Mouse (Mus musculus): ENCODE measurements around the gene Kif5a.

Kif5a gene

DNA sequence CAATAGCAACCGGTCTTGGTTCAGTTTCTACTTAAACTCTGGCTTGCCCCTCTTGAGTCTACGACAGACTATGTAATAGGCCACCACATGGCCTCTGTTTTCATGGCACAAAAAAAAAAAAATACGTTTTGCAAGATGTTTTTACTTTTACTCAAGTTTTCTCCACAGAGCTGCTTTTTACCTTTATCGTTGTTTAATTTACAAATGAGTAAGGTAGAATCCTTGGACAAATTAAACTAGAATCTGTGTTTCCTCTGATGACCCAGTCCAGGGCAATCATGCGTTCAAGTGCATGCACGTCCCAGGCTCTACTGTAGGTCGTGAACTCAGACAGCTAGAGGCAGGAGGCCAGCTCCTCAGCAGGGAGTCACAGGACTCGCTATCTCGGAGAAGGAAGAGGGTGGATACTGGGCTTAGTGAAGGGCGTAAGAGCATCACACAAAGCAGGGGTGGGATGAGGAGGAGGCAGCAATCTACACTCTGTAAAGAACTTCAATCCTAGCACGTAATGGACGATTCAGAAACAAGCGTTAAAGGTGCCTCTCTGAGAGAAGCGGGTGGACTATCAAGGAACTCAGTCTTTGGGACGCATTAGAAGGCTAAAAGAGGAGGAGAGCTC lies 26.5 kb upstream of the Kif5a start:
- DNase-seq (ENCODE audit: low spot score in 2 of 2): peak; percentile 63 to 78

DNA sequence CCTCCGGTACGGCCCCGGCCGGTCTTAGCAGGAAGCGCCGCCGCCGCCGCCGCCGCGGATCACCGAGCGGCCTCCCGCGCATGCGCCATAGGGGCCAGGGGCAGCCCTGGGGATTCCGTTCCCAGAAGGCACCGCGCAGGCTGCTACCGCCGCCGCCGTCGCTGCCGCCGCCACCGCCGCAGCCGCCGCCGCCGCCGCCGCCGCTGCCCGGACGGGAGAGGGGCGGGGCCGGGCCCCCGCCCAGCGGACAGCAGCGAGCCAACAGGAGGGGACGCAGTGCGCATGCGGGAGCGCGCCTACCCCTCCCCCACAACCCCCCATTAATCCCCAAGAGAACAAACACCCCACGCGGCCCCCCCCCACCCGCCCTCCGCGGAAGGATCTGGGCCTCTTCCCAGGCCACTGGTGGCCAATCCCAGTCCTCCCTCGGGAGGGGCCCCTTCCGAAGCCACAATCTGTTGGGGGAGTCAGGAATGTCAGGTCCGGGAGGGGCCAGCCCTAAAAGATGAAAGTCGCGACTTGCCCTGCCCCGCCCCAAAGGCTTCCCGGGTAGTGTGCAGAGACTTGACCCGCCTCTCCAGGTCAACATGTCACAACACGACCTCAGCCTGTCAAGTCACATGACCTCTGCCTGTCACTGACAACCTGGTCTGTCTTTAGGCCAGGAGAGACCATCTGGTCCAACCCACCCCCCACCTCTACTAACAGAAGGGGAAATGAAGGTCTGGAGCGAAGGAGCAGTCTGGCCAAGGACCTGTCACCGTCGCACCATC lies 25.8 kb upstream of the Kif5a start, which contains the start of gene Mbd6:
Gene Mbd6 (minus strand): TSS at position 219 of the 773 bp plus-strand sequence.
- peak; percentile 93 to 97 for DNase-seq (ENCODE audit: low spot score in 2 of 2)

DNA sequence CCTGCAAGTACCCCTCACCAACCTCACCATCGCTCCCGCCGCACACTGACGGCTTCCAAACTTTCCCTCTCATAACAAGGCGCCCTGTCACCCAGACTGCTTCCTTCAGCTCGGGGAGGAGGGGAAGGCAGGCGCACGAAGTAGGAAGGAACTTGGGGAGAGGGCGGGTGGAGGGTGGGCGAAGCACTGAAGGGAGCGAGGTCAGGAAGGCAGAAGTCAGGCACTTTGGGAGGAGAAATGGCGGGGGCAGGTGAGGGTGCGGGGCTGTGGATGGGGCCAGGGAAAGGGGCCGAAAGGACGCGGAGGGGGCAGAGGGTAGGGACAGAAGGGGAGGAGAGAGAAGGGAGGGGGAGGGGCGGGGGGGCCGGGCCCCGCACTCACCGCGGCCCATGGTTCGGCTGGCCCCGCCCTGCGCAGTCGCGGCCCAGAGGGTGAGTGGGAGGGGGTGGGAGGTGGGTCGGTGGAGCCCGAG lies 25.2 kb upstream of the Kif5a start:
- DNase-seq (ENCODE audit: low spot score in 2 of 2): no peak

DNA sequence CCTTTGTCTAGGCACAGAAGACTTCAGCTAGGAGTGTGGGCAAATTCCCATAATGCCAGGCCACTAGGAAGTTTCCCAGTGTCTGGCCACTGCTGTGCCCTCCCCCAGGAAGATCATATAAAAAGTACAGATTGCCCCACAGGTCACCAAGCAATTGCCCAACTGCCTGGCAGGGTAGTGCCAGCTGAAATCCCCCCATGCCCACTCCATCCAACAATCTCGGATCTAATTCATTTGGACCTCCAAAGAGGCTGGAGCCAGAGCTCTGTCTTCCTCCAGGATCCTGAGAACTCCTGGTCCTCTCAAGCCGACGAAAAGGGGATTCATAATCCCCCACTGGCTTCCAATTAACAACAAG lies 24.8 kb upstream of the Kif5a start:
- DNase-seq (ENCODE audit: low spot score in 2 of 2): peak in 1 of 2 experiments; percentile 63

DNA sequence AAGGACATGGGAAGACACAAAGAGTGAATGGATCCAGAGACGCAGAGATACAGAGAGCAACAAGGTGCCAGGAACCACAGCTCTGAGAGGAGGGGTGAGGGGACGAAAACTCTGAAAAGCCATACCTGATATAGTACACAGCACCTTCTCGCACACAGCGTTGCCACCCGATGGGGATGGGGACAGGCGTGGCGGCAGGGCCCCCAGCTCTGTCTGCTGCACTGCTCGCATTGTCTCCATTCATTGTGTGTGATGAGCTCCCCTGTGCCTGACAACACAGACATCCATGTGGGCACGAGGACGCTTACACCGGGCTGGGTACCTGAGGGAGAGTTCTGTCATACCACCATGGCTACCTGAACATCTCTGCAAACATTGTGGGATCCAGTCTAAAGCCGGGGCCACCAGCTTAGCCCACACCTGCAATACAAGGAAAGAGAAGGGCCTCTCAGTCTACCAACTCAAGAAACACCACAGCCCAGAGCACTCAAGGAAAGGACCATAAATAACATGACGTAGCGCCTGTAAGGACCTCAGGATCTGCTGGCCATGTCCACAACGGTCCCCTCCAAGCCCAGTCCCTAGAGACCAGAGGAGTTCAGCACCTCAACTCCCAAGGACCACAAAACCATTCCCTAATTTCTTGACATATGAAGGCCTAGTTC lies 24.3 kb upstream of the Kif5a start:
- peak in 1 of 2 experiments; percentile 69 for DNase-seq (ENCODE audit: low spot score in 2 of 2)

DNA sequence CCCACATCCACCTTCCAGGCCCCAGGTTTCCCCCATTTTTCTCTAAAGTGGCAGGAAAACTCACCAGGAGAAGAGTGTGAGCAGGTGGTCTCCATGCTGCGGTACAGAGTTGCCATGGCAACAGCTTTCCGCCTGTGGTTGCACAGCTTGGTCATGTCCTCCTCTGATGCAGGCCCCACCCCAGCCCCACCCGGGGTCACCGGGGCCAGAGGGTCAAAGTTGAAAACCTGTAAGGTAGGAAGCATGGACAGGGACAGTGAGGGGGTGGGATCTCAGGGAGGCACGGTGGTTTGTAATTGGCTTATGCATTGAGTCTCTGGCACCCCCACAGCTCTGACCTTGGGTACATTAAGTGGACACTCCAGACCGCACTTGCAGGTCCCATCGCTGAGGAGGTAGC lies 23.6 kb upstream of the Kif5a start:
- no peak for DNase-seq (ENCODE audit: low spot score in 2 of 2)

DNA sequence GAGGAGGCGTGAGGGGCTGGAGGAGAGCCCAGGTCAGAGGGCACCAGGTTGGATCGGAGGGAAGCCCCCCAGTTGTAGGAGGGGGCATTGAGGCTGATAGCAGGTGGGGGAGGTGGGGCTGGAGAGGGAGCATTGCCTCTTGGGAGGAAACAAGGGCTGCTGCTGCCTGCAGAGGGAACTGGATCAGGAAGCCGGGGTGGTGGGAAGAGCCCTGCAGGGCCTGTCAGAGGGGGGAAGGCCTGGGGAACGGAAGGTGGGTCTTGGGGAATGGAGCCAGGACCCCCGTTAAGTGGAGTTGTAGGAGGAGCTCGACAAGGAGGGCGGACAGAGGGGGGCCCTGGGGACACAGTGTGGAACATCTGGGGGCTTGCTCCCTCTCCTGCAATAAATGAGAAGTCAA lies 23.0 kb upstream of the Kif5a start:
- peak in 1 of 2 experiments; percentile 64 for DNase-seq (ENCODE audit: low spot score in 2 of 2)

DNA sequence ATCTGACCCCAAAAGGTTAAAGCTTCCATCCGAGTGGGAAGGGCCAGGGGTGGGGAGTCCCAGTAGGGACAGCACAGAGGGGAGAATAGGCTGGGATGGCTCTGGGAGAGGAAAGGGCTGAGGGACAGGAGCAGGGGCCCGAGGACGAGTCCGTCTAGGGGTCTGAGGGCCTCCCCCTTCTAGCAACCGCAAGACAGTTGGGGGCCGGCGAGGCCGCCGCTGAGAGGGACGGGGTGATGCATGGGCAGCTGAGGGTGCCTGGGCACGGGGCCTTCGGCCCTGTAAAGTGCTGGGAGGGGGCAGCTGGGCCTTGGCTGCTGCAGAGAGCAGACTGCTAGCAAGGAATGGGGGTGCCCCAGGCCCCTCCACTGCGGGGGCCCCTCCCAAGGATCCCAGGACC lies 22.5 kb upstream of the Kif5a start:
- DNase-seq (ENCODE audit: low spot score in 2 of 2): no peak

DNA sequence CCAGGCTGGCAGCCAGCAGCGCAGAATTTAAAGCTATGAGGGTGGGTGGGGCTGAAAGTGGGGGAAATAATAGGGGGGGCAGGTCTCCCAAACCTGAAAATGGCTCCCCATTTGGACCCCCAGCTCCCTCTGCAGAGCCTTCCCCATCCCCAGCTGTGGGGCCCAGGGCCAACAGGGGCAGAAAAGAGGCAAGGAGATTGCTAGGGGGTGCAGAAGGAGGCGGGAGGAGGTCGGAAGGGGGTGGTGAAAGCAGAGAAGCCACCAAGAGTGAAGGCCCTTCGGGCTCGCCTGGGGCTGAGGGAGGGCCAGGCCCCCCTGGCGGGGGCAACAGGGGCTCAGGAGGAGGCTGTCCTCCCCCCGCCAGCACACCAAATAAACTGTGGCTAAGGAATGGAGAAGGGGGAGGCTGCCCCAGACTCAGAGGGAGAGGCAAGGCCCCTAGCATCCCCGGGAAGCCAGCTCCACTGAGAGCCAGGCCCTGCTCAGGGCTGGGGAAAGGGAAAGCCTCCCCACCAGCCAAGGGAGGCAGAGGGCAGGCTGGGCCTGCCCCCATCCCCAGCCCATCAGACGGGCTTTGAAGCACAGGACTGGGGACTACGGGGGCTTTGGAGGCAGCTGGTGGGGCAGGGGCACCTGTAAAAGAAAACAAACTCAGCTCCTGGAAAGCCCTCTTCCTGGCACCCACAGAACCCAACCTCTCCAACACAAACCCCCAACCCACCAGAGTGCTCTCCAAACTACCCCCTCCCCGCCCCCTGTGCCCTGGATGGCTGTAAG lies 21.8 kb upstream of the Kif5a start:
- DNase-seq (ENCODE audit: low spot score in 2 of 2): no peak

DNA sequence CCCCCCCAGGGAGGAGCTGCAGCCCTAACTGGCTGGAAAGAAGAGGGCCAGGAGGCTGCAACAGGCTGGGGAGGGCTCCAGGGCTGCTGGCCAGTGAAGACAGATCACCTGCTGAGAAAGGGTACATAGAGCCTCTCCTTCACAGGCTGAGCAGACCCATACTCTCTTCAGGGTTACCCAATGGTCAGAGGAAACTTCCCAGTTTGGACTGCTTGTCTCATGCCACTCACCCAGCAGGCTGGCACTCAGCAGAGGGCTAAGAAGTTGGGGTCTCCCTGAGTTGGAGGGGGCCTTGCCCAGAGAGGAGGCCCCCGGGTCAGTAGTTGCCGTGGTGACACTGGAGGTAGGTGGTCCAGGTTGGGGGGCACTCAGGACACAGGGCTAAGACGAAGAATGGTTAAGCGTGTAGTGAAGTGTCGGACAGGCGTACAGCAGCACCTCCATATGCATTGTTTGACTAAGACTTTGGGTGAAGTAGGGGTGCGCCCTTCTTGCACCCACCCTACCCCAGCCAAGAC lies 21.0 kb upstream of the Kif5a start:
- no peak for DNase-seq (ENCODE audit: low spot score in 2 of 2)

DNA sequence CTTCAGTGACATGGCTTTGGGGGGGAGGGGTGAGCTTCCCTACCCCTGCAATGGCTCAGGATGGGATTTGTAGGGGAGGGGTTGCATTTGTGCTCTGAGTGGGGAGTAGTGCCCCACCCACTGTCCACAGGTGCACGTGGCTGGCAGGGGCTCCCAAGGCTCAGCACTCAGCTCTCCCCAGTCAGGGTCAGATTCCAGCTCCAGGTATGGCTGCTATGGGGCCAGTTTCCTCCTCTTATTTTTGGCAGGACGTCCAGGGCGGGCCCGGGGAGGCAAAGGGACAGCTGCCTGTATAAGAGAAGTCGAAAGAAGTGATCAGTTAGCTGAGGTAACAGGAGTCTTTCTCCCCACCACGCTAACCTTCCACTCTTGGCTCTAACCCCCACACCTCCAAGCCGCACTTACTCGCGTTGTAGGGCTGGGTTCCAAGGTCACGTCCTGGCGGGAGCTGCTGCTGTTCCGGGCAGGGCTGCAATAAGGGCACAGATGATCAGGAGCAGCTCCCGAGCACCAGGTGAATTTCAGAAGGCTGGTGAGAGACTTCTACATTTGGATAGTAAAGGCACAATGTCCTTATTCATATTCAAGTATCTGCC lies 19.6 kb upstream of the Kif5a start:
- no peak for DNase-seq (ENCODE audit: low spot score in 2 of 2)

DNA sequence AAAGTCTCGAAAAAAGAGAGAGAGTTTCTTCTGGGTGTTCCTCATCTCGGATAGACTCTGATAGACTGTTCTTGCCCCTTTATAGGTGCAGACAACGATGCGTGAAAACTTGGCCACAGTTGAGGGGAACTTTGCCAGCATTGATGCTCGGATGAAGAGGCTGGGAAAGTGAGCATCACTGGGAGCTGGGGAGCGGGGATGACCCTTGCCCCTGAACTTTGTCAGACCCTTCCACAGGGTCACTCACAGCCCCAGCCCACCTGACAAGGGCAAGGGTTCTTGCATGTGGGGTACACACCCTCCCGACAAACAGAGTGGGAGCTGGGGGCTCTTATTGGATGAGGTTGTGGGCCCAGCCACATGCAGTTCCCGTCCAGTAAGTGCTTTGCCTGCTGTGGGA lies 18.2 kb upstream of the Kif5a start:
- no peak for DNase-seq (ENCODE audit: low spot score in 2 of 2)

DNA sequence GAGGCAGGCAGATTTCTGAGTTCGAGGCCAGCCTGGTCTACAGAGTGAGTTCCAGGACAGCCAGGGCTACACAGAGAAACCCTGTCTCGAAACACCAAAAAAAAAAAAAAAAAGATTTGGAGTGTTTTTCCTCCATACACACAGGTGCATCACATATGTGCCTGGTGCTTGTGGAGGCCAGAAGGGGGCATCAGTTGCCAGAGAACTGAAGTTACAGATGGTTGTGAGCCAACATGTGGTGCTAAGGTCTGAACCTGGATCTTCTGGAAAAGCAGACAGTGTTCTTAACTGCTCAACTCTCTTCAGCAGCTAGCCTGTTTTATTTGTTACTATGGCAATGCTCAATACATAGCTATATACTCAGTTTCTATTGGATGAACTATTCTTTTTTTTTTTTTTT lies 16.6 kb upstream of the Kif5a start:
- DNase-seq (ENCODE audit: low spot score in 2 of 2): no peak

DNA sequence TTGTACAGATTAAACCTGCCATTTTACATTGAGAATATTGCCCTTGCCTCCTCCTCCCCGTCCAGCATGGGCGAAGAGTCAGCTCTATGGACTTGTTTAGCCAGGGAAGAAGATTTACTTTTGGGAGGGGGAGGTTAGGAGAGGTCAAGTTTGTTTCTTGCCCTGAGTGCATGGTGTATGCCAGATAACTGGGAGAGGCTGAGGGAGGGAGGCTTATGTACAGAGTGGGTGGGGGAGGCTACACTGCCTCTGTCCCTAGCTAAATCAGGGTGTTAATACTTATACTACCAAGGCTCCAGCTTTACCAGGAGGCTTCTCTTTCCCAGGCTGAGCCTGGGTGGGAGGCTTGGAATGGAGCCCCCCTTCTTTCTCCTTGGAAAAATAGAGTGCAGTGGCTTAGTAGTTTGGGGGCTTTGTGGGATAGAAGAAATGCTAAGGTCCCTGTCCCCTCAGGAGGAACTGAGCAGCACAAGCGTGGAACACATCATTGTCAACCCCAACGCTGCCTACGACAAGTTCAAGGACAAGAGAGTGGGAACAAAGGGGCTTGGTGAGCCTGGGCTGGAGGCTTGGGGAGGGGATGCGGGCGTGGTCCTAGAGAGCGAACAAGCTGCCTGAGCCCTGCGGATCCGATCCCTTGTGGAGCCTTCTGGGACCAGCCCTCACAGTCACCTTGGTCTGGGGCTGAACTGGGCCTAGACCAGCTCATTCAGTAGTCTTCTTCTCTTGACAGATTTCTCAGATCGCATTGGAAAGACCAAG lies 11.3 kb upstream of the Kif5a start:
- no peak for DNase-seq (ENCODE audit: low spot score in 2 of 2)

DNA sequence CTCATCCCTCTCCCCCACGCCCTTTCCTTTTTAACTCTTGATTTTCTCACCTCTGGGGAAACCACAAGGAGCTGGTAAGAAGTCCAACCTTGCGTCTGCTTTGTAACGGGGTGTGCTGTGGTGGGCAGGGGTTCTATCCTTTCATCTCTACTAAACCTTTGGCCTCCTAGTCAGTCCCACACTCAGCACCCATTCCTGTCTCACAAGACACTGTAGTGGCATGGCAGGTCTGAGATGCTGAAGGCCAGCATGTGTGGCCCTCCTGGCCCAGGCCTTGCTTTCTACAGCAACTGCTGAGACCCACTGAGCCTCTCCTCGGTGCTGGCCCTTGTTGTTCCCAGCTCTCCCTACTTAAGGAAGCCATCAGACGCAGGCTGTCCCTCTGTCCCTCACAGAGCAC lies 9.2 kb upstream of the Kif5a start:
- no peak for DNase-seq (ENCODE audit: low spot score in 2 of 2)

DNA sequence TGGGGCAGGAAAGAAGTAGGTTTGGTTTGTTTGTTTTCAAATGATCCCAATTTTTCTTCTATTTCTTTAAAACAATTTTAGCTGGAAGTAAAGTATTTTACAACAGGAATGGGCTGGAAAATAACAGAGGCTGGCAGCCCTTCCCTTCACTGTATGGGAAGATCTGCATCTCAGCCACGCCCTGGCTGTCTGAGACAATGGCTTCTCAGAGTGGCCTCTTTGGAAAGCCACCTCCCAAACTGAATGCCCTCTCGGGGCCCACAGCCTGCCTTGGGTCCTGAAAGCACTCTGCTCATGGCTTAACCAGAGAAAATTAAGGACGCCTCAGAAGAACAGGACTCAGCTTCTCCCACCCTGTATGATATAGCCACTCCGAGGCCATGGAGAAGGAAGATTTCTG lies 6.7 kb upstream of the Kif5a start:
- DNase-seq (ENCODE audit: low spot score in 2 of 2): no peak

DNA sequence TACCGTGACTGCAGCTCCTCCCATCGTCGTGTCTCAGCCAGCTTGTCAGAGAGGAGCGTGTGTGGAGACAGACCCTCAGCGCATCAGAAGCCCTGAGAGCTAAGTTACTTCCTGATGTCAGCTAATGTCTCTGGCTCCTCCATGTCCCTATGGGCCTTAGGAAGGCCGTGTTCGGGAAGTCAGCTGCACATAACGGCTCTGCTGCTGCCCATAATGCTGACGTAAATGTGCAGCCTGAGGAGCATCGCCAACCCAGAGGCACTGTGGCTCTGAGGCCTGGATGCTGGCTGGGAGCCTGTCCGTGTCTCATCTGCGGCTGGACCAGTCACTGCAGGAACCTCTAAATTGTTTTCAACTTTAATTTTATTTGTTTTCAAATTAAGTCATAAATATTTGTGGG lies 5.9 kb upstream of the Kif5a start:
- DNase-seq (ENCODE audit: low spot score in 2 of 2): no peak

DNA sequence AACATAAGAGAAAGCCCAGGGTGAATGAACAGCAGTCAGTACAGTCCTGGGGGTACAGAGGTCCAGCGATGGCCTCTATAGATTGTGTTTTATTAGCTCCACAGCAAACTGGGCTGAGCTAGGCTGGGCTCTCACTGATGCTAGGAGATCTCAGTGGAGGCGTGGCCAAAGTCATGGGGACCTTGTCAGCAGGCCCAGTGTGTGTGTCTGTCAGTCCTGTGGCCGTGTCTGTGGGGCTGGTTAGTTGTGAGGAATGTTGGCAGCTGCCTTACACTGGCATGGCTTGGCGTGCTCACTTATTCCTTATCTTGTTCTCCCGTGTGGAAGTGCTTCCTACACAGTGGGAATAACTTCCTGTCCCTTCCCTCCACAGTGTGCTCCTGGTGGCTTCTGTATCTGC lies 5.3 kb upstream of the Kif5a start:
- no peak for DNase-seq (ENCODE audit: low spot score in 2 of 2)

DNA sequence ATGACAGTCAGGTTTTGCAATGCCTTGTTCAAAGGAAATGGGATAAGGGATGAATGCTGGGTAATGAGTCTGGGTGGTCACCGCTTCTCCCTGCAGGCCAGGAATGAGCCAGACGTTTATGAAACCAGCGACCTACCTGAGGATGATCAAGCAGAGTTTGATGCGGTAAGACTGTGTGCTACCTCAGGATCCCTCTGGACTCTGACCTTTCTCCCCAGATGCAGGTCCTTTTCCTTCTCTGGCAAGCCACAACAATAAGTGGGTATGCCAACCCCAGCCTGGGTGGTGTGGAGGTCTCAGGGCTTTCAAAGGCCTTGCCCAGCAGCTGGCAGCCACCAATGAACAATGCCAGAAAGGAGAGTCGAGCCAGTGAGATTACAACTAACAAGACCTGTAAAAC lies 4.2 kb upstream of the Kif5a start:
- no peak for DNase-seq (ENCODE audit: low spot score in 2 of 2)
